Mouse (Mus musculus) lung, embryonic 14.5 days (tissue): ENCODE data around the gene BC025920. TPM values are rescaled to one million over a fixed set of nuclear protein-coding genes. Genes with fewer than 3 reads are reported as not detected.
A peak's percentile ranks its signal among the peaks of the same experiment; 100 is the strongest.

Experiments
- ATAC-seq: fragments of 200-750 bp; cut with Nextera tagmentation; 2 replicates; pipeline ENCODE4 v1.8.0; 2017; ENCODE audit warnings: mild to moderate bottlenecking, moderate TSS enrichment, moderate library complexity; ENCODE audit not compliant: insufficient read depth
- DNase-seq: peaks from one replicate; pipeline ENCODE4 v3.0.0-alpha.2; 2015
- H3K27ac ChIP-seq: fragments of 300-500 bp; sonication (generic); 2 replicates; pipeline ENCODE4 v1.5.1; 2014; ENCODE audit warnings: low read depth, mild to moderate bottlenecking, moderate library complexity
- H3K27me3 ChIP-seq: fragments of 300-500 bp; sonication (generic); 2 replicates; pipeline ENCODE4 v1.6.1; 2014; ENCODE audit warnings: low read length, control low read depth; ENCODE audit not compliant: insufficient read depth
- H3K36me3 ChIP-seq: fragments of 300-500 bp; sonication (generic); 2 replicates; pipeline ENCODE4 v1.6.1; 2014; ENCODE audit warnings: control low read depth; ENCODE audit not compliant: insufficient read depth
- H3K4me1 ChIP-seq: fragments of 300-500 bp; sonication (generic); 2 replicates; pipeline ENCODE4 v1.6.1; 2014; ENCODE audit warnings: antibody characterized with exemption, control low read depth; ENCODE audit not compliant: insufficient read depth
- H3K4me2 ChIP-seq: fragments of 300-500 bp; sonication (generic); 2 replicates; pipeline ENCODE4 v1.6.1; 2014; ENCODE audit warnings: mild to moderate bottlenecking
- H3K4me3 ChIP-seq: fragments of 300-500 bp; sonication (generic); 2 replicates; pipeline ENCODE4 v1.5.1; 2014; ENCODE audit warnings: low read depth, low read length
- H3K9ac ChIP-seq: fragments of 300-500 bp; sonication (generic); 2 replicates; pipeline ENCODE4 v1.6.1; 2014
- H3K9me3 ChIP-seq: fragments of 300-500 bp; sonication (generic); 2 replicates; pipeline ENCODE4 v1.6.1; 2016; ENCODE audit warnings: low read depth, low read length, control low read depth
- CTCF ChIP-seq: IDR thresholded peaks from 2 replicates; pipeline ENCODE4 v1.5.1; 2016; ENCODE audit warnings: antibody characterized with exemption, low read depth
- WGBS: fragments of 180-500 bp; shearing (Covaris S2); extraction: QIAGEN DNeasy Blood & Tissue Kit; methylation state at CpG from one replicate; pipeline ENCODE4 v1.1.7; 2014; 5-methylcytosine and 5-hydroxymethylcytosine counted together
- polyA plus RNA-seq: library from polyadenylated mRNA; unstranded; fragments of >200 nt; fragmentation: Nextera tagmentation; extraction: Ambion mirVana; gene quantifications from 2 replicates; pipeline ENCODE4 v1.2.1, GENCODE M21; 2014

Gene BC025920
- polyA plus RNA-seq, 1 experiment from 2014 or later, result 0.61 TPM

DNA sequence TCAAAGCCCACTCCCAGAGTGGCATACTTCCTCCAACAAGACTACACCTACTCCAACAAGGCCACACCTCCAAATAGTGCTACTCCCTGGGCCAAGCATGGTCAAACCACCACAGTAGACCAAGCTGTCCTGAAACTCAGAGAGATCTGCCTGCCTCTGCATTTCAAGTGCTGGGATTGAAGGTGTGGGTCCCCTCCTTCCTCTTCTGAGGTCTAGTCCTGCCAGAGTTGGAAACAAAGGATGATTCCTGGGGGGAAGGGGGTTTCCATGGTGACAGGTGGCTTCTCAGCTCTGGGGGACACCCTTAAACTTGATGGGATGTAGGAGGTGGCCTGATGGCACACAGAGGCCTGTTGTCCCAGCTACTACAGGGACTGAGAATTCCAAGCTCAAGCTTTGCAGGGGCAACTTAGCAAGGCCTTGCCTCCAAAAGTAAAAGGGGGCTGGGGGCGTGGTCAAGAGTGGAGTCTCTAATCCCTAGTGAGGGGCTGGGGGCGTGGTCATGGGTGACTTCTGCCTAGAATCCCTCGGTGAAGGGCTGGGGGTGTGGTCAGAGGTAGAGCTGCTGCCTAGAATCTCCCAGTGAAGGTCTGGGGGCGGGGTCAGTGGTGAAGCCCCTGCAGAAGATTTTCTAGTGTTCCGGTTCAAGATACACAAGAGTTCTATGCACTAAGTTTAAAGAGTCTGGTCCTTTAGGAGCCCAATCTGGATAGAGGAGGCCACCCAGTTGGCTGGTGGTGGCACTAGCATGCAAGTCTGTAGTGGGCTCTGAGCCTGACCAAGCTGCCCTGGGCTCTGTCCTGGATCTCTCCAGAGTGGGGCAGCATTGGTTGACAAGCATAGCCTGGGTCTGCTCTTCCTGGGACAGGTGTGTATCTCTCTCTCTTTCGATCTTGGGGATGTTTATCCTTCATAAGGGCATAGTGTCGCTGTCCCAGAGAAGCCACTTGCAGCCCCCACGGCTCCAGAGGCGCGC lies 31.7 kb upstream of the BC025920 start, which contains the start of gene Tle2:
TSS of gene Tle2 (plus strand) at position 481 of the 976 bp plus-strand sequence.
- DNase-seq (peak; percentile 31), ATAC-seq (no peak)
- peak within 1 kb of the TSS; percentile 50; the same call in 1 of the 2 replicates for H3K27ac ChIP-seq

DNA sequence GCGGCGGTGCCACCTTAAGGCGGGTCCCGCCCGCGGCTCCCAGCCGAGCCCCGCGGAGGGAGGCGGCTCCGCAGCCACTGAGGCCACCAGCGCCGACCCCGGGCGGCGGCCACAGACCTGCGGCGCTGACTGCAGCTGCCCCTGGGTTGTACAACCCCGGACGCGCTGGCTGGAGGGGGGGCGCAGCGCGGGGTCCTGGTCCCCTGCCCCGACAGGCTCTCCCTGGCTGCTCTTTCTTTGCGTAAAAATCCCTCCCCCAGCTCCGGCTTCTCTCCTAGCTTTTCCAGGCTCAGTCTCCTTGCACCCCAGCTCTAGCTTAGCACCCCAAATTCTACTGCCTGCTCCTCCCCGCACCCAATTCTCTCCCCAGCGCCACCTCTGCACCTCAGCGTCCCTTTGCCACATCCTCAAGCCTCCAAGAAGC lies 30.9 kb upstream of the BC025920 start:
- Histone ChIP-seq H3K27ac (peak overlapping the region; percentile 50; the same call in 1 of the 2 replicates), H3K4me2 (peak overlapping the region; percentile 86), H3K27me3 (peaks cover 13% of the 10 kb centered on the region; the same call in 1 of the 2 replicates), H3K4me3 (peak overlapping the region; percentile 55), H3K9me3 (no peaks in the 10 kb centered on the region), H3K4me1 (peaks cover 45% of the 10 kb centered on the region), H3K9ac (peak overlapping the region; percentile 65), H3K36me3 (peaks cover 3% of the 10 kb centered on the region; the same call in 1 of the 2 replicates)
- ATAC-seq, result peak; percentile 7; the same call in 1 of the 2 replicates
- WGBS, result 0% methylated on average over 26 of the region's 30 CpGs
- no peak for TF ChIP-seq CTCF
- peak; percentile 76 for DNase-seq

More for the DNA sequence above, 31.7 kb upstream of the BC025920 start, which contains the start of gene Tle2:
- Histone ChIP-seq H3K9me3 (no peaks in the 10 kb centered on the region), H3K36me3 (no peaks in the 10 kb centered on the region), H3K9ac (peak within 1 kb of the TSS; percentile 65), H3K27me3 (peaks cover 13% of the 10 kb centered on the region; the same call in 1 of the 2 replicates), H3K4me1 (peaks cover 53% of the 10 kb centered on the region), H3K4me3 (peak within 1 kb of the TSS; percentile 55), H3K4me2 (peak within 1 kb of the TSS; percentile 86)
- TF ChIP-seq CTCF, result 0 out of 2 replicates have a peak, but pooled peaks have one; percentile 6
- WGBS, result 21% methylated on average over 10 of the region's 10 CpGs

DNA sequence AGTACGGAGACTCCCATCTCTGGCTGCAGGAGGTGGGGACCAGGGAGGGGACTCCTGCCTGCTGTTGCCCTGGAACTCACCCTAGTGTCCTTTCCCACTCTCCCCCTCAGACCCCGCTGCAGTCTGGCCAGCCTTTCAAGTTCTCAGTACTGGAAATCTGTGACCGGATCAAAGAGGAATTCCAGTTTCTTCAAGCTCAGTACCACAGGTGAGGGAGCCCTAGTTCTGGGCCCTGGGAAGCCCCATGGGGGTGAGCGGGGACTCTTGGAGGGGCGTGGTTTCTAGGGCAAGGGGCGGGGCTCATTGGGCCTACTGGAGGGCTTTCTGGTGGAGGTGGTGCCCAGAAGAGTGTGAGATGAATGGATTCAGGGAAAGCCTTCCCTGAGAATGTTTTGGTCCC lies 30.4 kb upstream of the BC025920 start:
- no peak for ATAC-seq
- Histone ChIP-seq H3K4me3 (peak overlapping the region; percentile 55), H3K4me1 (peaks cover 40% of the 10 kb centered on the region), H3K4me2 (peak overlapping the region; percentile 86), H3K9ac (peak overlapping the region; percentile 65), H3K27ac (peak overlapping the region; percentile 50; the same call in 1 of the 2 replicates), H3K36me3 (peaks cover 5% of the 10 kb centered on the region; the same call in 1 of the 2 replicates), H3K9me3 (no peaks in the 10 kb centered on the region), H3K27me3 (peaks cover 13% of the 10 kb centered on the region; the same call in 1 of the 2 replicates)
- TF ChIP-seq CTCF, result no peak
- peak; percentile 34 for DNase-seq
- WGBS, result 1% methylated on average over 6 of the region's 6 CpGs

DNA sequence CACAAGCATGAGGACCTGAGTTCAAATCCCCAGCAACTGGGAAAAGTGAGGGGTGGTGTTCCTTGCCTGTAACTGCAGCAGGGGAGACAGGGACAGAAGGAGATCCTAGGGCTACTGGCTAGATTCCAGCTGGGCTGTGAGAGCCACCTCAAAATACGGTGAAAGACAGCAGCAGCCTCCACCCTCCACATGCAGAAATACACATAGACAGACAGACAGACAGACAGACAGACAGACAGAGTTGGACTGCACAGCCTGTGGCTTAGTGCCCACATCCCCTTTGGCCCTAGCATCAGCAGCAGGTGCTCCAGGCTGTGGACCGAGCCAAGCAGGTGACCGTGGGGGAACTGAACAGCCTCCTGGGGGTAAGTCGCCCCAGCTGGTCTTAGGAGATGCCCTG lies 26.1 kb upstream of the BC025920 start:
- TF ChIP-seq CTCF, result no peak
- Histone ChIP-seq H3K36me3 (peaks cover 26% of the 10 kb centered on the region; the same call in 1 of the 2 replicates), H3K9me3 (no peaks in the 10 kb centered on the region), H3K4me3 (no peak overlapping the region), H3K27ac (no peak overlapping the region), H3K4me1 (0 out of 2 replicates have a peak, but pooled peaks cover 11% of the 10 kb centered on the region), H3K9ac (no peak overlapping the region), H3K27me3 (peaks cover 6% of the 10 kb centered on the region; the same call in 1 of the 2 replicates), H3K4me2 (no peak overlapping the region)
- no peak for DNase-seq
- ATAC-seq, result no peak
- 65% methylated on average over 4 of the region's 4 CpGs for WGBS

DNA sequence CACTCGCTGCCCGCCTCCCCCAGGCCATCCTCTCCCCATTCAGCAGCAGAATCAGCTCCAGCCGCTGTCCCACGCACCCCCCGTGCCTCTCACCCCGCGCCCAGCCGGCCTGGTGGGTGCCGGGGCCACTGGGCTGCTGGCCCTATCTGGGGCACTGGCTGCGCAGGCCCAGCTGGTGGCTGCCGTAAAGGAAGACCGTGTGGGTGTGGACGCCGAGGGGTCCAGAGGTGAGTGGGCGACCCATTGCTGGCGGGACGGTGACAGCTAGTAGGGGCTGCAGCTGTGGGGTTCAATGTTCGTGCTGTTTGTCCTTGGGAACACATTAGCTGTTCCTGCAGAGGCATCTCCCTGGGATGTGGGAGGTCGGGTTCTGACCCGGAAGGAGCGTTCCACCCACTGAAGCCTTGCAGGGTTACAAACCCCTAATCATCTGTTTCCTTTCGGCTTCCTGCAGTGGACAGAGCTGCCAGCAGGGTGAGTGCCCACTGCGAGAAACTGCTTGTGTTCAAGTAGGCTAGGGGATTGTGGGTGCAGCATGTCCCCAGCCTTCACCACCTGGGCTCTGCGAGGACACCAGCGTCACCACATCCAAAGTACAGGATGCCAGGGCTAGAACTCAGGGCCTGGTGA lies 25.5 kb upstream of the BC025920 start:
- DNase-seq, result peak; percentile 43
- TF ChIP-seq CTCF, result peak; percentile 51
- ATAC-seq, result no peak
- H3K4me2 ChIP-seq, result peak overlapping the region; percentile 36; the same call in 1 of the 2 replicates
- H3K9me3 ChIP-seq, result no peaks in the 10 kb centered on the region
- peak overlapping the region; percentile 12; the same call in 1 of the 2 replicates for H3K27ac ChIP-seq
- peaks cover 30% of the 10 kb centered on the region; the same call in 1 of the 2 replicates for H3K36me3 ChIP-seq
- WGBS, result 45% methylated on average over 25 of the region's 25 CpGs
- no peak overlapping the region for H3K9ac ChIP-seq
- 0 out of 2 replicates have a peak, but pooled peaks cover 7% of the 10 kb centered on the region for H3K4me1 ChIP-seq
- no peak overlapping the region for H3K4me3 ChIP-seq
- peaks cover 6% of the 10 kb centered on the region; the same call in 1 of the 2 replicates for H3K27me3 ChIP-seq

DNA sequence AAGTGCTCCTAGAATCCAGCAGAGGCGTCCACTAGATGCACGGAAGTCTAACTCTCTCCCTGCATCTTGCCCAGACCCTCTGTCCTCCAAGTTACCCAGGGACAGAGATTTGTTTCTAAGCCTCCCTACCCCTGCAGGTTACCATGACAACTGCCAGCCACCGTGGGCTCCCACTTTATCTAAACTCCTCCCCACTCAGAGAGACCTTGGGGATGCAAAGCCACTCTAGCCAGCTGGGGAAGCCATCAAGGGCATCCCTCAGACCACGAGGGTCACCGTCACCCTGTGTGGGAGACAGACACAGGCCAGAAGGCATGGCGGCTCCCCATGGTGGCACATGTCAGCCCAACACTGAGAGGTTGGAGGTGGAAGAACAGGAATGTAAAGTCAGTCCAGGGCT lies 22.7 kb upstream of the BC025920 start:
- H3K9me3 ChIP-seq, result no peaks in the 10 kb centered on the region
- no peaks in the 10 kb centered on the region for H3K4me1 ChIP-seq
- no peak overlapping the region for H3K4me2 ChIP-seq
- no peak for DNase-seq
- H3K36me3 ChIP-seq, result peaks cover 56% of the 10 kb centered on the region
- no peak for ATAC-seq
- H3K27me3 ChIP-seq, result no peaks in the 10 kb centered on the region
- no peak overlapping the region for H3K9ac ChIP-seq
- no peak overlapping the region for H3K4me3 ChIP-seq
- 45% methylated on average over 6 of the region's 6 CpGs for WGBS
- TF ChIP-seq CTCF, result no peak
- no peak overlapping the region for H3K27ac ChIP-seq
